Mouse (Mus musculus): ENCODE measurements at regions not wholly inside any gene's neighbourhood (a gene's known extent, or its start where the extent isn't known, plus 50 kb on each side); places are given as distances from the start of the nearest gene placed in this dataset.
"Not testable (repeated sequence)": the region's sequence is repeated elsewhere in the genome, so short reads cannot be mapped to it uniquely, and the experiment has no call there.

- TF ChIP-seq CTCF (IDR thresholded peaks at IDR 0.05; ENCODE audit: control insufficient read depth, insufficient read depth, low read length), result no peak
- no peak for TF ChIP-seq POLR2A (IDR thresholded peaks at IDR 0.05; ENCODE audit: borderline replicate concordance, control insufficient read depth, low read depth, low read length)
These were observed 149.4 kb upstream of the Ajap1 start for GRCm38 (mm10) chr4:153632056-153632455.

GRCm38 (mm10) chr4:153632551-153632950 is 149.9 kb upstream of the Ajap1 start:
- no peak overlapping the region for H3K27ac ChIP-seq (ENCODE audit: control insufficient read depth, insufficient read depth, low read depth, low read length, poor library complexity)
- H3K4me1 ChIP-seq (ENCODE audit: control insufficient read depth, insufficient read depth, low read length), result no peaks in the 10 kb centered on the region
- no peak for TF ChIP-seq CTCF (IDR thresholded peaks at IDR 0.05; ENCODE audit: control insufficient read depth, insufficient read depth, low read length)
- no peak for TF ChIP-seq POLR2A (IDR thresholded peaks at IDR 0.05; ENCODE audit: borderline replicate concordance, control insufficient read depth, low read depth, low read length)
- H3K4me3 ChIP-seq (replicated peaks; ENCODE audit: control insufficient read depth, low read depth, low read length), result no peak overlapping the region
- 85% methylated on average over 19 of the region's 19 CpGs for WGBS

More at GRCm38 (mm10) chr4:153632056-153632455, 149.4 kb upstream of the Ajap1 start:
- Histone ChIP-seq H3K4me1 (ENCODE audit: control insufficient read depth, insufficient read depth, low read length) (no peaks in the 10 kb centered on the region), H3K27ac (ENCODE audit: control insufficient read depth, insufficient read depth, low read depth, low read length, poor library complexity) (no peak overlapping the region), H3K4me3 (replicated peaks; ENCODE audit: control insufficient read depth, low read depth, low read length) (no peak overlapping the region)
- WGBS, result 87% methylated on average over 5 of the region's 5 CpGs

- H3K4me3 ChIP-seq (replicated peaks; ENCODE audit: control insufficient read depth, low read depth, low read length), result no peak overlapping the region
- 44% methylated on average over 5 of the region's 5 CpGs for WGBS
- no peak for TF ChIP-seq CTCF (IDR thresholded peaks at IDR 0.05; ENCODE audit: control insufficient read depth, insufficient read depth, low read length)
- no peak for TF ChIP-seq POLR2A (IDR thresholded peaks at IDR 0.05; ENCODE audit: borderline replicate concordance, control insufficient read depth, low read depth, low read length)
- no peak overlapping the region for H3K27ac ChIP-seq (ENCODE audit: control insufficient read depth, insufficient read depth, low read depth, low read length, poor library complexity)
- H3K4me1 ChIP-seq (ENCODE audit: control insufficient read depth, insufficient read depth, low read length), result no peaks in the 10 kb centered on the region
These were observed 150.6 kb upstream of the Ajap1 start for GRCm38 (mm10) chr4:153633260-153633659.

- Histone ChIP-seq H3K4me1 (ENCODE audit: control insufficient read depth, insufficient read depth, low read length) (no peaks in the 10 kb centered on the region), H3K4me3 (replicated peaks; ENCODE audit: control insufficient read depth, low read depth, low read length) (no peak overlapping the region), H3K27ac (ENCODE audit: control insufficient read depth, insufficient read depth, low read depth, low read length, poor library complexity) (no peak overlapping the region)
- 53% methylated on average over 15 of the region's 15 CpGs for WGBS
- no peak for TF ChIP-seq CTCF (IDR thresholded peaks at IDR 0.05; ENCODE audit: control insufficient read depth, insufficient read depth, low read length)
- TF ChIP-seq POLR2A (IDR thresholded peaks at IDR 0.05; ENCODE audit: borderline replicate concordance, control insufficient read depth, low read depth, low read length), result no peak
These were observed 151.7 kb upstream of the Ajap1 start for GRCm38 (mm10) chr4:153634221-153634881.

- no peak for TF ChIP-seq CTCF (IDR thresholded peaks at IDR 0.05; ENCODE audit: control insufficient read depth, insufficient read depth, low read length)
- no peak for TF ChIP-seq POLR2A (IDR thresholded peaks at IDR 0.05; ENCODE audit: borderline replicate concordance, control insufficient read depth, low read depth, low read length)
- Histone ChIP-seq H3K4me1 (ENCODE audit: control insufficient read depth, insufficient read depth, low read length) (no peaks in the 10 kb centered on the region), H3K4me3 (replicated peaks; ENCODE audit: control insufficient read depth, low read depth, low read length) (no peak overlapping the region), H3K27ac (ENCODE audit: control insufficient read depth, insufficient read depth, low read depth, low read length, poor library complexity) (no peak overlapping the region)
- 9% methylated on average over 1 of the region's 1 CpGs for WGBS
These were observed 155.4 kb upstream of the Ajap1 start for GRCm38 (mm10) chr4:153637989-153638388.

- WGBS, result 10% methylated on average over 5 of the region's 5 CpGs
- Histone ChIP-seq H3K27ac (ENCODE audit: control insufficient read depth, insufficient read depth, low read depth, low read length, poor library complexity) (no peak overlapping the region), H3K4me3 (replicated peaks; ENCODE audit: control insufficient read depth, low read depth, low read length) (no peak overlapping the region), H3K4me1 (ENCODE audit: control insufficient read depth, insufficient read depth, low read length) (no peaks in the 10 kb centered on the region)
- TF ChIP-seq CTCF (IDR thresholded peaks at IDR 0.05; ENCODE audit: control insufficient read depth, insufficient read depth, low read length) (no peak), POLR2A (IDR thresholded peaks at IDR 0.05; ENCODE audit: borderline replicate concordance, control insufficient read depth, low read depth, low read length) (no peak)
These were observed 169.2 kb upstream of the Ajap1 start for GRCm38 (mm10) chr4:153651849-153652248.

- WGBS, result 87% methylated on average over 11 of the region's 11 CpGs
- Histone ChIP-seq H3K27ac (ENCODE audit: control insufficient read depth, insufficient read depth, low read depth, low read length, poor library complexity) (no peak overlapping the region), H3K4me3 (replicated peaks; ENCODE audit: control insufficient read depth, low read depth, low read length) (no peak overlapping the region), H3K4me1 (ENCODE audit: control insufficient read depth, insufficient read depth, low read length) (no peaks in the 10 kb centered on the region)
- TF ChIP-seq POLR2A (IDR thresholded peaks at IDR 0.05; ENCODE audit: borderline replicate concordance, control insufficient read depth, low read depth, low read length) (no peak), CTCF (IDR thresholded peaks at IDR 0.05; ENCODE audit: control insufficient read depth, insufficient read depth, low read length) (no peak)
These were observed 170.2 kb upstream of the Ajap1 start for GRCm38 (mm10) chr4:153652841-153653240.

- no peak overlapping the region for H3K27ac ChIP-seq (ENCODE audit: control insufficient read depth, insufficient read depth, low read depth, low read length, poor library complexity)
- H3K4me3 ChIP-seq (replicated peaks; ENCODE audit: control insufficient read depth, low read depth, low read length), result no peak overlapping the region
- 66% methylated on average over 7 of the region's 7 CpGs for WGBS
- TF ChIP-seq CTCF (IDR thresholded peaks at IDR 0.05; ENCODE audit: control insufficient read depth, insufficient read depth, low read length), result no peak
- TF ChIP-seq POLR2A (IDR thresholded peaks at IDR 0.05; ENCODE audit: borderline replicate concordance, control insufficient read depth, low read depth, low read length), result no peak
- H3K4me1 ChIP-seq (ENCODE audit: control insufficient read depth, insufficient read depth, low read length), result no peaks in the 10 kb centered on the region
These were observed 180.1 kb upstream of the Ajap1 start for GRCm38 (mm10) chr4:153662731-153663130.

GRCm38 (mm10) chr4:153666626-153667236 is 184.1 kb upstream of the Ajap1 start:
- not testable (repeated sequence) for H3K4me3 ChIP-seq (replicated peaks; ENCODE audit: control insufficient read depth, low read depth, low read length); H3K4me1 ChIP-seq (ENCODE audit: control insufficient read depth, insufficient read depth, low read length); H3K27ac ChIP-seq (ENCODE audit: control insufficient read depth, insufficient read depth, low read depth, low read length, poor library complexity)
- 71% methylated on average over 6 of the region's 6 CpGs for WGBS

Data from bone marrow, adult 2 months (tissue).